Mouse (Mus musculus): ENCODE results near the gene C2cd4b.
A peak's percentile ranks its signal among the peaks of the same experiment; 100 is the strongest.

C2cd4b gene

DNA sequence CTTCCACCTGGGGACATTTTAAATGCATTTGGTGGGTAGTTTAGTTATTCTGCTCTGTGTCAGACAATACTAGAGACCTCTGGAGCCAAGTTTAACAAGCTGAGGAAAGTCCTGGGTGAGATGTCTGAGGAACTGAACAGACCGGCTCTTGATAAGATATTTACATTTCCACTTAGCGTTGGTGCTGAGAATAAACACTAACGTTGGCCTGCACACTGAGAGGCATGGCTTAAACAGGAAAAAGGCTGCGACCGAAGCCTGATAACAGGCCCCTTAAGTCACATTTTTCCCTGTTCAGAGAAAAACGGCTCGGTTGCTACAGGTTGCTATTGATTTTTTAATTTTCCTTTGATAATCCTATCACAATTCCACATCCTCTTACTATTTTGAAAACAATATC lies 12.1 kb downstream of the C2cd4b start:
- no peak for DNase-seq (ENCODE audit: low spot score in 2 of 2)

DNA sequence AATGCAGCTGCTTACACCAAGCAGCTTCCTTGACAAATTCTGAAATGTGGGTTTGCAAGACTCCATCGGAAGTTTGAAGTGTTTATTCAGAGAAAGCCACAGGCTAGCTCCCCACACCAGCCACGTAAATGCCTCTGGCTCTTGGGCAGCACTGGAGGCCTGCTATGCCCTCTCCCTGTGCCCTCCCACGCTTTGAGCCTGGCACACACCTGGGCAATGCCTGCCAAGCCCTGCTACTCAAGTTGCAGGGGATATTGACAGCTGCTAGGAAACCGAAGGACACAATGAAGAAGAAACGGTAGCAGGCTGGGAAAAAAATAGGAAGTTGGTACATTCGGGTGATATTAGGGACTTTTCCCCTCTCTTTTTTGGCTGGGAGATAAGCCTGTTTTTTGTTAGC lies 15.0 kb downstream of the C2cd4b start:
- DNase-seq (ENCODE audit: low spot score in 2 of 2) = no peak

DNA sequence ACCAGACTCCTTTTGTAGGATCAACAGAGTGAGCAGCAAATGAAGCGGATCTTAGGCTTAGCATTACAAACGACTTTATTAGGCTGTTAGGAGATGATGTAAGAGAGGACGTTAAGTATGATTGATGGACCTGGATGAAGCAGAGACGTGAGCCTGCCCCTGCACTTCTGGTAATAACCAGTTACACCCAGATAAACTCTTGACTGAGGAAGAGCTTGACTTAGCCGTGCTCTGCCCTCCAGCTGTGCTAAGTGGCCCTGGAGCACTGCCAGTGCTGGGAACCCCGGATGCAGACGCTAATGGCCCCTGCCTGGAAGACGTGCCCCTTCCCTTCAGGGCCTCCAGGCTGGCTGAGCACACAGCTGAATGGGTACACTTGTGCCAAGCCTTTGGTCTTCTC lies 19.3 kb downstream of the C2cd4b start:
- no peak for DNase-seq (ENCODE audit: low spot score in 2 of 2)

DNA sequence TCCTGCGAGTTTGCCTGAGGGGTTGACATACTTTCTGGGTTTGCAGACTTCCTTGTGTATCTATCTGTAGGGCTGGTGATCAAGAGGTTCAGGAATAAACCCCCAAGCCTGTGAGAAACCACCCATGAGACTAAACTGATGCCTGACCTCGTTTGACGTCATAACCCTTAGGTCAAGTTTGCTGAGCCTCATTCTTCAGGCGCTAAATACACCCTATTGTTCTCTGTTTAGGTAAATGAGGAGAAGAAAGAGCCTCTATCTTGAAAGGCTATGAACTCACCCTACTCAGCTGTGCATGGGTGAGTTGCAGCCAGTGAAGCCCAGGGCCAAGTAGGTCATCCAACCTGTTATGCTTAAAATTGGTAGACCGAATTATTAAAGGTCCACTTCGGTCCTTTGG lies 23.5 kb downstream of the C2cd4b start:
- DNase-seq (ENCODE audit: low spot score in 2 of 2) = no peak

DNA sequence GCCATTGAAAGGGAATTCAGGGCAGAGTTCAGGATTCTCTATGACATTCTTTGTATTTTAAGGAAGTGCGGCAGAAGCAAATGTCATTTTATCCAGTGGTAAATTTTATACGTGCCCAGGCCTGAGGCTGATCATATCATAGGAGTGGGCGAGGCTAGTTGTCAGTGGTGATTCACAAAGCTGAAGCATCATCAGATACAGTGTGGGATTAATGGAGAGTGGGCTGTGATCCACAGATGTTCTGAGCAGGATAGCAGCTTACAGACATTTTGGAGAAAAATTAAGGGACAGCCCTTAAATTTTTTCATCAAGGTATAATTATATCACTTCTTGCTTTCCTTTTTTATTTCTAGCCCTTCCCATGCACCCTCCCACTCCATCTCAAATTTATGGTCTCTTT lies 24.2 kb downstream of the C2cd4b start:
- no peak for DNase-seq (ENCODE audit: low spot score in 2 of 2)

DNA sequence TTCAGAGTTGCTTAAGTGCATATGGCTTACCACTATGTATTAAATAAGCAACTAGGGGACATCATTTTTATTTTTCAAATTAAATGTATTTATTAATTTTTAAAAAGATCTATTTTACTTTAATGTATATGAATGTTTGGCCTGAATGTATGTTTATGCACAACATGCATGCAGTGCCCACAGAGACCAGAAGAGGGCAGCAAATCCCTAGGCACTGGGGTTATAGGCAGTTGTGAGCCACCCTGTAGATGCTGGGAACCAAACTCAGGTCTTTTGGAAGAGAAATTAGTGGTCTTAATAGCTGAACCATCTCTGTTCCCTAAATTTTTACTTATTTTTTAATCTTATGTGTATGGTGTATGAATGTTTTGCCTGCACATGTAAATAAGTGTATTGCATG lies 24.7 kb downstream of the C2cd4b start:
- DNase-seq (ENCODE audit: low spot score in 2 of 2) = no peak

DNA sequence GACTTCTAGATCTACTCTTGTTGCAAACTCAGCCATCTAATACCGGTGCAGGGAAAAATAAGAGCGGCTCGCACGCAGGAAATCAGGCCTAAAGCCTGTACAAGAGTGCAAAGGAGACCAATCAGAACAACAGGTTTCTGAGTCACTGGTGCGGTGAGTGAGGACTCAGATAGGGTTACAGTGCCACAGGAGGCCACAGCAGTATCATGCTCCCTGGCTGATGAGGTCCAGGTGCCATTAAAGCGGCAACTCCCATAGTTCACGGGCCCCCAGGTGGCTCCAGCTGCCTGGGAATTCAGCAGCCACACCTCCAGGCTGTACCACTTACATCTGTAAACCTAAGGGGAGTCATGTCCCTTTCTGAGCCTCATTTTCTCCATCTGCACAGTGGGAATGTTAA lies 27.1 kb downstream of the C2cd4b start:
- no peak for DNase-seq (ENCODE audit: low spot score in 2 of 2)

DNA sequence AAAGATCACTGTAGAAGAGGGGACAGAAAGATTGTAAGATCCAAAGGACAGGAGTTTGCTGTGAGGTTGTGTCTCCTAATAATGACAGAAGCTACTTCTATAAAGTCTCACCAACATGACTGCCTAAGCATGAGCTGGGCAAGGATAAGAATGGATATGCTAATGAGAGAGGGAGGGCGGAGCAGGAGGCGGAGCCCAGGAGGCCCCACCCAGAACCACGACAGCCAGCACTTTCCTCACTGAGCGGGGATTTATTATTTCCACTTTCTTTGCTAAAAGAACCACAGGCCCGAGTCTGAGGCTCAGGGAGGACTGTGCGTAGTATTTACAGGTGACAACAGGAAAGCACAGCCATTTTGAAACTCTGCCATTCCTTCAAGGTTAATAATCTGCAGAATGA lies 28.4 kb downstream of the C2cd4b start:
- no peak for DNase-seq (ENCODE audit: low spot score in 2 of 2)

DNA sequence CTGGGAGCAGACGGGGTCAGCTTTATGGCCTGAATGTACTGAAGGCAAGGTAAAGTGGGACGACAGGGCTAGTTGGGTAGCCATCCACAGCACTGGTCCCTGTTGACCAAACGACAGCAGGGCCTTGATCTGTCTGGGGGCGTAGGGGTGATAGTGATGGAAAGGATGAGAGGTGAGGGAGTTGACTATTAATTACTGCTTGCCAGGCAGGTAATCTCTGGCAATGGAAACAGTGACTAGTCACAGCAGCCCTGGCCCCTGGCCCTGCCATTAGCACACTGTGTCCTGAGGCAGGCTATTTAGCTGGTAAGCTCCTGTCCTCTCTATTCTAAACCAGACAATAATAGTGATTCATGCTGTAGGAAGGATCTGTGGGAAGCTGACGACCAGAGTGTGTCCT lies 33.2 kb downstream of the C2cd4b start:
- no peak for DNase-seq (ENCODE audit: low spot score in 2 of 2)

DNA sequence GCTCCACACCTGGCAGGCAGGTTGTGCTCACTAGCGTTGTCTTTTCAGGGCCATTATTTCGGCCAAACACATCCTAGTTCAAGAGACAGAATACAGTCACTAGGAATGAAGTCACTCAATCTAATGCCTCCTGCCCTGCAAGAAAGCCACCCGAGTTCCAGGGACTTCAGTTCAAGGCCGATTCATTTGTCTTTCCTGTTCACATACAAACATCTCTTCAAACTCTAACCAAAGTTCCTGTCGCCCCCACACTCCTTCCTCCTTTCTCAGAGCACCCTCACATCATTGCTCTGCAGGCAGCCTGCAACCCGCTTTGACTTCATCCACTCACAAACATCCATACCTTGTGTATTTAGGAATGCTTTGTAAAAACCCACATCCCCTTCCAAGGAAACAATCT lies 34.3 kb downstream of the C2cd4b start:
- DNase-seq (ENCODE audit: low spot score in 2 of 2) = no peak

DNA sequence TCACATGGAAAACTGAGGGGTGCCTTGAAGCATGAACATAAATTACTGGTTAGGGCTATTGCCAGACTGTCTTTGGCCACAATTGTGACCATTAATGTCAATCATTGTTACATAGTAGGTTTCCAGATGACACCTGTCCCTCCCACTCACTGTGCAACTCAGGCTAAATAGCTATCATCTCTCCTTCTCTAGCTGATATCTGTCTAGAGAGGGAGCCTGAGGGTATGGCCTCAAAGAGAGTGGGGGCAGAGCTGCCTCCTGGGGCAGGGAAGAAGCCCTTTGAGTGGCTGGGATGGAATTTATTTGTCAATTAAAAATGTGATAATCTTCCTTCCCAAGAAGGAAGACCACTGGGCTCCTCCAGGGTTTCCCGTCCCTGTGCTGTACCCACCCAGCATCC lies 35.0 kb downstream of the C2cd4b start:
- no peak for DNase-seq (ENCODE audit: low spot score in 2 of 2)

DNA sequence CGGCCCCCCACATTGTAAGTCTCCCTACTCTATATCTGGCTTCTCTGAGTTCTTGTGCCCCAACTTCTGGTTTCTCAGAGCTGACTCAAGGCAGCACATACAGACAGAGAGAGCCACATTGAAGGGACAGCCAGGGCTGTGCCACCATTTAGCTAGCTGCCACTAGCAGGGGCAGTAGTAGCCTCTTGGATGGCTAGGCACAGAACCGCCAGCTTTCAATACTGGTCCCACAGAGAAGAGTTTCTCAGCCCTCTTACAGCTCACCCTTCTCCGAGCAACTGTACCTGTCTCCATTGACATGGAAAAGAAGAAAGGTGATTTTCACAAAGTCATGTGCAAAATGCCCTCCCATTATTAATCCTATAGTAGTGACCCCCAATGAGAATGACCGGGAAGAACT lies 35.4 kb downstream of the C2cd4b start:
- no peak for DNase-seq (ENCODE audit: low spot score in 2 of 2)

DNA sequence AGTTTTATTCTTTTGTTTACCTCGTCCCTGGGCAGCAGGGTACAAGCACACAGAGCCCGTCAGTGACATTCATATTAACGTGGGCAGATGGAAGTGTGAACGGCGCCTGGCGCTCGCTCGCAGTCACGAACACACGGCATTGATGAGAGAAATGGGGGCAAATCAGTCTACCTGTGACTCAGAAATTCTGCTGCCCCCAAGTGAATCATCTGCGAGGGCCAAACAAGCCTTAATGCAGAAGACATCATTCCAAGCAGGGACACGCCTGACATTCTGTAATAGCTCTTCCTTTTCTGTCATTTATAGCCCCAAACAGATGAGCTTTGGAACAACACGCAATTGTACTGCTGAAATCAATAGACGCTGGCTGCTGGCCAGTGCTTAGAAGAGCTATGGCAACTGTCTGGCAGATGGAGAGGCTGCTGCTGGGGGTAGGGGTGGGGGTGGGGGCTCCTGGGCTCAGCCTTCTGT lies 36.0 kb downstream of the C2cd4b start:
- DNase-seq (ENCODE audit: low spot score in 2 of 2) = peak in 1 of 2 experiments; percentile 39

DNA sequence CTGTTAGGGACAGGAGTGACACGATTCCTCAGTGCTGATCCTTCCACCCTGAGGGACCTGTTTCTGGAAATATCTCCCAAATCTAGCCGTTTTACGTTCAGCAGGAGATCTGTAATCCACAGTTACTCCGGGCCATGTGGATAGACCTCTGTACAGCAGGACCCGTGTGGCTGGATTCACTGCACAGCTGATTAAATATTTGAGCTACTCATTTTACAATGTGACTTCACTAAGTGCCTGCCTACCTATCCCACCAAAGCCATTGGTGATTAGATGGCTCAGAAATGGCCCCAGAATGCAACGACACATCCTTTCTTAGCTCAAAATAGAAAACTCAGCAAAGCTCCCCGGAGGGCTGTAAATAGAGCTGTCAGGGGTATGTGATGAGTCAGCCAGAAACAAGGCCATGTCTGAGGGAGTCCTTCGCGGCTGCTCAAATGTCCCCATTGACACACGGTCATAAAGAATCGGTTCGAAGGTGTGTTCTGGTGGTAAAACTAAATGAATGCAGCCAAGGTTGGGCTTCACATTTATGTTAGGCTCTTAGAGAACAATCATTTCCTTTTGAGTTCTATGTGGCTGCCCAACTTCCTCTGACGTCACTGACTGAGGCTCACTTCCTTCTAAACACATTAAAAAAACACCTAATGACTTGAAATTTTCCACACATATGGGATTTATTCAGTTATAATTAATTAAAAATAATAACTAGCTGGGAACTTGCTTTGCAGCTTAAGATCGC lies 40.0 kb downstream of the C2cd4b start:
- no peak for DNase-seq (ENCODE audit: low spot score in 2 of 2)

DNA sequence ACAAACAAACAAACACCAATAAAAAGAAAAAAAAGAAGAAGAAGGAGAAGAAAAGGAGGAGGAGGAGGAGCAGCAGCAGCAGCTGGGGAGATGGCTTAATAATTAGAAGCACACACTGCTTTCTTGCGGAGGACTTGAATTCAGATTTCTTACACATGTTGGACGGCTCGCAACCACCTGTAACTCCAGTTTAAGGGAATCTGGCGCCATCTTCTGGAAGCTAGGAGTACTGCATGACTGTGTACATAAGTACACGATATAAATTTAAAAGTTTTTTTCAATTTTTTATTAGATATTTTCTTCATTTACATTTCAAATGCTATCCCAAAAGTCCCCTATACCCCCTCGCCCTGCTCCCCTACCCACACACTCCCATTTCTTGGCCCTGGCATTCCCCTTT lies 43.0 kb downstream of the C2cd4b start:
- DNase-seq (ENCODE audit: low spot score in 2 of 2) = peak in 1 of 2 experiments; percentile 30

DNA sequence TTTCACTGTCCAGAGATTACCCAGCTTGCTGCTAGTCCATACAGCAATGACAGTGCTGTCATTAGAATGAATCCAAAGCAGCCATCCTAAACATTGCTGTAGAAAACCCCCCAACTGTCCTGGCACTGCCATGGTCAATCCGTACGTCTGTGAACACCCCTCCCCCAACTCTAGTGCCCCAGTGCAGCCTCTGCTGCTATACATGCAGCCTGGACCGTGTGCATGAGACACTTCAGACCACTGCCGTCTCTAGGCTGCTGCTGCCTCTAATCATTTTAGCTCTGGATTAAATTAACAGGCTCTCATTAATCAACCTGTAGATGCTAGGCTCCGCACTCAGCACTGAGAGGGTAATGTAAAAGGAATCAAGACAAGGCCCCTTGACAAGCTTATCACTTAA lies 47.8 kb downstream of the C2cd4b start:
- no peak for DNase-seq (ENCODE audit: low spot score in 2 of 2)

DNA sequence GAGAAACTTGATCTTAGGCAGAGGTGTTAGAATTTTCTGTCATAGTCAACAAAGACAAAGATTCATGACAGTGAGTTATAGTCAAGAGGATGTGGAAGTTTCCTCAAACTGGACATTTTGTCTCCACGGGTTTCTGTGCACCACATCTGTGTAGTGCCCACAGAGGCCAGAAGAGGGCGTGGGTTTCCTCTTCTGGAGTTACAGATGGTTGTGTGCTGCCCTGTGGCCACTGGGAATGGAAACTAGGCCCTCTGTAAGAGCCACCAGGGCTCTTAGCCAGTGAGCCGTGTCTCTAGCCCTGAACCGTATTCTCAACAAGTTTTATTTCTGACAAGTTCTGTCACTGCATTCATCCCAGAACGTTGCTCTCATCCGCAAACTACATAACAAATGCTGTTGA lies 51.3 kb downstream of the C2cd4b start:
- DNase-seq (ENCODE audit: low spot score in 2 of 2) = no peak
